Mouse (Mus musculus) ovary, postnatal 10 days (tissue): ENCODE measurements around the gene Pacs2.

ENCODE experiments used
- DNase-seq: peaks from one replicate; pipeline ENCODE4 v3.0.0; 2022; ENCODE audit warnings: low spot score

Gene Pacs2

DNA sequence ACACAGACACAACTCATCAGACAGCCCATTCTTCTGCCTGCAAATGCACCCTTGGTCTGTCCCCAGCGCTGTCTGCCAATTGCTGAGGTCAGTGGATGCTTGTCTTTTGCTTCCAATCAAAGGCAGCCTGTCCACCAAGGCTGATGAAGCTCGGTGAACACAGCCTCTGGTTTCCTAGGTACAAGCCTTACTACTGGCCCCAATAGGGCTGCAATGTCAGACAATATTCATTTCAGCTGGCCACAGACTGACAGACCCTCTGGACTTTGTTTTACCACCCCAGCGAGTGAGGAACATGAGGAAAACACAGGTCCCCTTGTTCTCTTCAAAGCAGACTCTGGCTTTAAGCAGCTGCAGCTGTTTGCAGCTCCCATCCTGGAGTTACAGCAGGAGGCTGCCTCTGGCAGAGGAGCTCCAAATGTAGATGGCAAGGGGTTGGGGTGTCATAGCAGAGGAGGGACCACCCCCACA lies 1.3 kb upstream of the Pacs2 start:
- DNase-seq, result no peak

DNA sequence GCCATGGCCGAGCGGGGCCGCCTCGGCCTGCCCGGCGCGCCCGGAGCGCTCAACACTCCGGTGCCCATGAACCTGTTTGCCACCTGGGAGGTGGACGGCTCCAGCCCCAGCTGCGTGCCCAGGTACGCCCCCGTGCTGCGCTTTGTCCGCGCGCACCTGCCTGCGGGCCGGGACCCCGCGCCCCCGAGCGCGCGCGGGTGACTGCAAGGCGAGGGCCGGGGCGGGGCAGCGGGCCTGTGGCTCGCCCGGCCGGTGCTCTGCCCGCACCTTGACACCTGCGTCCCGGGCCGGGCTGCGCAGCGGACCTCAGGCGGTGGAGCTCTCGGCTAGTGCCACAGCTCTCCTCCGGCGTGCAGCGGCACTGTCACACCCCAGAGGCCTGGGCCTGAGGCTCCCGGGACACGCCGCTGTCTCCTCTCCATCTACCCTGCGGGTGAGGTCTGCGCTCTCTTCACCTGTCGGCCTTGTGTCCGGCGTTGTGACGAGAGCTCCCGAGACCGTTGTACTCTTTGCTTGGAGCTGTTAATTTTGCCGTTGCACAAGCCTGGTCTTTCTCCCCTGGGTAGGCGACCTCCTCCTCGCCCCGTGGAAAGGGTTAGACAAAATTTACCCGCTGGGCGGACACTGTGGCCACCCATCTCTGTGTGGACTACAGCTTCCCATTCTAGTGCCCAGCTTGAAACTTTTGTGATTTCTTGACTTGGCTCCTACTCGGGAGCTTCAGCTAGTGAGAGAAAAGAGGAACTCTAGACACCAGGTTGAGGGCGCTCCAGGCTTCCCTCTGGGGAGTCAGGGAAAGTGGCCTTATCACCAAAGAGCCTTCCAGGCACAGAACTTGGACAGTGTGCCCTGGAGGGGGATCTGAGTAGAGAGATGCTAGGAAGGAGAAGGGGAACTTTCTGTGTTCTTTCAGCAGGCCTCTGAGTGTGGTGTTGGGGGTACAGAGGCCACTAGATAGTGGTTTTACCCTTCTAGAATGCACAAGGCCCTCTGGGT lies 551 bp downstream of the Pacs2 start:
- peak; percentile 27 for DNase-seq

DNA sequence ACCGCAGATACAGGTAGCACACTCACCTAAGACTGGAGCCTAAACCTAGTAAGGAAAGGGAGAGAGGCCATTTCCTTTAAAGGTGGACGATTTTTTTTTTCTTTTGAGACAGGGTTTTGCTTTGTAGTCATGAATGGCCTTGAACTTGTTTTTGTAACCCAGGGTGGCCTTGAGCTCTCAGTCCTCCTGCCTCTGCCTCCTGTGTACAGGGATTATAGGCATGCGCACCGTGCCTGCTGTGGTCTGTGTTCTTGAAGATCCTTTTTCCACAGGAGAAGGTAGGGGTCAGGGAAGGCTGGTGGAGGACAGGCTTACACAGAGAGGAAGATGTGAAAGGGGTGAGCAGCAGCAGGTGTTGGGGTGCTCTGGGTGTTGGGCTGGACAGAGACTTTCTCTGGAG lies 1.6 kb downstream of the Pacs2 start:
- no peak for DNase-seq

DNA sequence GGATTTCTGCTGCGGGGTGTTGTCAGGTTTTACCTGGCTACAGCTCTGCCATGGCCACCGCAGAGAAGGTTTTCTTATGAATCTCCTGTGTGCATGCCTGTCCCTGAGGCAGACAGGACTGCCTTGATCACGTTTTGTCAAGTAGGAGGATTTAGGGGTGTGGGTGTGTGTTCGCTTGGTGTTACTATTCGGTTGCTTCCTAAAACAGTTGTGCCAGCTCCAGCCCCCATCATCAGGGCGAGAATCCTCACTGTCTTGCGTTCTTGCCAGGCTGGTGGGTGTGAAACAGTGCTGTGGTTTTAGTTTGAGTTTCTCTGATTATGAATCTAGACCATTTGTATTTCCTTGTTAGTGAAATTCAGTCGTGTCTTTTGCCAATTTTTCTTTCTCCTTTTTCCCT lies 2.7 kb downstream of the Pacs2 start:
- no peak for DNase-seq

DNA sequence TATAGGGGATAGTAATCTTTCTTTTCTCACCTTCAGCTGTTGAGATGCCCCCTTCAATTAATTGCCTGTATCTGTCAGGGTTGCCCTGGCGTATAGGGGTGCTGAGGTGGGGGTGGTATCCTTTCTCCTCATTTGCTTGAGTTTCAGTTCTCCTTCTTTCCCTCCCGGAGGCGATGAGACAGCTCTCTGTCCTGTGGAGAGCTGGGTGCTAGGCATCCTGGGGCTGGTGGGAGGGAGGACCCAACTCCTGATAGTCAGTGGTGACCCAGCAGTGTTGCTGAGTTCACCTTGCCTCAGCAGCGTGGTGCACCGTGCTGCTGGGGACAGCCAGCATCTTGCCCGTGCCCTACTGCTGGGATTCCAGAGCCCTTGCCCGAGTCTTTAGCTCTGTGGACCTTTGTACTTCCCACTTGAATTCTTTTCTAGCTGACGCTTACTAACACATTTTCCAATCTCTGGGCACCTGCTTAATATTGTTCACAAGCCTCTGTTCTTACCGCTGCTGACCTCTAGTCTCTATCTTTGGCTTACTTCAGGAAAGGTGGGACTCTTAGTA lies 3.2 kb downstream of the Pacs2 start:
- DNase-seq, result no peak

- DNase-seq, result no peak
Measured at GRCm38 (mm10) chr12:113018763-113019162, 4.5 kb downstream of the Pacs2 start.

- DNase-seq, result no peak
Measured at GRCm38 (mm10) chr12:113021488-113021887, 7.2 kb downstream of the Pacs2 start.

DNA sequence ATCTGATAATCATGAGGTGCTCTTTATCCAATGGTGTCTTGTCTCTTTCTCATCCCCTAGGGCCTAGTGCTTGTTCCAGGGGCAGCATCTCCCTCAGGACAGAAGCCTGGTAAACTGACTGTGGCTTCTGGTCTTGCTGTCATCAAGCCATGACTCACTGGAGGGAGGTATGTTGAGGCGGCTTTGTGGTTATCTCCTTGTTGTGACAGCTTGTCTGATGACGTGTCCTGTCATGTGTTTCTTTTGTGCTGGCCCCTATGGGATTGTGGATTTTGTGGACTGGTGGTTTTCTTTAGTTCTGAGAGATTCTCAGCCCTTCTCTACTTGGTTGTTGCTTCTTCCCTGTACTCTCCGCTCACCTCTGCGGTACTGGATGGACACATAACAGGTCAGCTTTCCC lies 8.8 kb downstream of the Pacs2 start:
- no peak for DNase-seq

GRCm38 (mm10) chr12:113026557-113026956 lies 12.2 kb downstream of the Pacs2 start:
- DNase-seq, result no peak

DNA sequence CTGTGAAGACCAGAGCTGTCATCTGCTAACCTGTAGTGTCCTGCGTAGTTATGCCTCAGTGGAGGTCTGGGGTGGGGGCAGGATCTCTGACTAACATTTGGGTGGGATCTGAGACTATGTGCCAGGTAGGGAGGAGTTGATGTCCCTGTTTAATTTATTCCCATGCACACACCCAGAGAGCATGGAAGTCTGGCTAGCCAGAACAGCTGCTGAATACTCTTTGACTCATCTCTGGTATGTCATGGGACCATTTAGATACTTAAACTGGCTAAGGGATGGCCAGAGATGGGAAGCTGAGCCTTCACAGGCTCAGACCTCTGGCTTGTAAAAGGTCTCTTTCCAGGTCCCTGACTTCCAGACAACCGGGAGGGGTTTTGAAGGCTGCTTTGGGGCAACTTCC lies 13.2 kb downstream of the Pacs2 start:
- no peak for DNase-seq

DNA sequence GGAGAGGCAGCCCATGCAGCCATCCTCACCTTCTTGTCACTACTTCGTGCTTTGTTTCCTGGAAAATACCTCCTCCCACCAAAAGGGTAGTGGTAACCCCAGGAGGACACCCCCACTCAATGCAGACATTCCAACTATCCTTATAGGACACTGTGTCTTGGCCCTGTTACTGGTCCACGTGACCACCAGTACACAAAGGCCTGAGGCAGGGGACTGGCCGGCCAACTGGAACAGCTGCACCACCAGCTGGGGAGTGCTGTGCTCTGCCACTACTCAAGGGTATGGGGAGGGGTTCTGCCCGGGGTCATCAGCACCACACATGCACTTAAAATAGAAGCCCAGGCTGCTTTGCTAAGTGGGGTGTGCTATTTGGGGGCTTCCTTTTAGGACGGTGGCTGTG lies 13.8 kb downstream of the Pacs2 start:
- DNase-seq, result no peak

DNA sequence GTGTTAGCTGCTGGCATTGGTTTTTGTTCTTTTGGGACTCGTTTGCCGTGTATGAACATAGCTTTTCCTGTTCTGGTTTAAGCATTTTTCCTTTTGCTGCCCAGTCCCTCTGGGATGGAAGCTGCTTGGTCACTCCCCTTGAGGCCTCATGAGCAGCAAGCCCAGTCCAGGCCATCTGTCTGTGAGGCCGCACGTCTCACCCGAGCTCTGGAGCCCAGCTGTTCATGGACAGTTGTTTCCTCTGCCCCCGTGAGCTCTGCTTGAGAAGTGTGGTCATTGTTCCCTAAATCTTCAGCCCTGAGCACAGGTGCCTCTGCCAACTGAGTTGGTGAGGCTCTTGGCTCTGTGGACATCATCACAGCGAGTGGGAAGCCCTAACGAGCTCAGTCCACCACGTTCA lies 14.6 kb downstream of the Pacs2 start:
- no peak for DNase-seq

DNA sequence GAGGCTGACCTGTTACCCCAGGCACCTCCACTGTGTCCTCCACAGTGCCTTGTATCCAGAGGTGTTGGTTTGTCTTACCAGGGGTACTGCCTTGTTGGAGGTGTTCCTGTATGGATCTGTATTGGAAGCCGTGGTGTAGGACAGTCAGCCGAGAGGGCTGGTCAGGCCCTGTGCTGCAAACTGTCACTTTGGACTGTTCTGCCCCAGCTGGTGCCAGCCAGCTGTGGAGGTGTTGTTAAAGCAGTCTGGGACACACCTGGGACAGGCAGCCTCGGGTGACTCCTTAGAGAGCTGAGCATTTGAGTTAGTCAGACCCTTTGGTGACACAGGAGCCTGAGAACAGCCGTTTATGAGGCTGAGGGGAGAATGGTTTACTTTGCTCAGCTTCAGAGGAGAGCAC lies 15.7 kb downstream of the Pacs2 start:
- DNase-seq, result no peak

DNA sequence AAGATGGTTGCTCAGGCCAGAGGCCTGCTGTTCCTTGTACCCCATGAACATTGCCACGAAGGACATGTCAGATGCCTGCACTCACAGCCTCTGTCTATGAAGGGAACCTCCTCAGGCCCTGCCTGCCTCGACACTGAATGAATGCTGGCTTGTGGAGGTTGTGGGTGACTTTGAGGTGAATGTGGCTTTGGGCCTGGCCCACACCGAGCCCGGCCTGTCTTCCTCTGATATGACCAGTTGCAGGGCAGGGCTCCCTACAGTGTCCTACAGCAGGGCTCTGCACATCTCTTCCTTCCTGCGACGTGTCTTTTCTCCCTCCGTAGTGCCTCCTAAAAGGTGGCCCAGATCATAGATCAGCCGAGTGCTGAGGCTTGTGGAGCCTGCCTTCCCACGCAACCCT lies 16.7 kb downstream of the Pacs2 start:
- DNase-seq, result no peak

GRCm38 (mm10) chr12:113031441-113031840 lies 17.1 kb downstream of the Pacs2 start:
- DNase-seq, result no peak

GRCm38 (mm10) chr12:113032296-113033250 lies 18.3 kb downstream of the Pacs2 start:
- no peak for DNase-seq

DNA sequence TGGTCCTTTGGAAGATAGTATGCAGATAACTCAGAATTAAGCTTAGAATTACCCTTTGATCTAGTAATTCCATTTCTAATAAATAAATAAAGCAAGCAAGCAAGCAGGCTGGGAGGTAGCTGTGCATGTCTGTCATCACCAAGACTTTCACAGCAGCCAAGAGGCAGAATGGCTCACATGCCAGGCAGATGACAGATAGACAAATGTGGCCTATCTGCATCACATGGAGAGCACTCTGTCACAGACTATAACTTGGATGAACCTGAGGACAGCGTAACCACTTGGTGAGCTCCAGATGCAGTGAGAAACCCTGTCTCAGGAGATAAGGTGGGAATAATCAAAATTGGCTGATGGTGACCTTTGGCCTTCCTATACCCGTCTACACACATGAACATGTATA lies 20.8 kb downstream of the Pacs2 start:
- no peak for DNase-seq

DNA sequence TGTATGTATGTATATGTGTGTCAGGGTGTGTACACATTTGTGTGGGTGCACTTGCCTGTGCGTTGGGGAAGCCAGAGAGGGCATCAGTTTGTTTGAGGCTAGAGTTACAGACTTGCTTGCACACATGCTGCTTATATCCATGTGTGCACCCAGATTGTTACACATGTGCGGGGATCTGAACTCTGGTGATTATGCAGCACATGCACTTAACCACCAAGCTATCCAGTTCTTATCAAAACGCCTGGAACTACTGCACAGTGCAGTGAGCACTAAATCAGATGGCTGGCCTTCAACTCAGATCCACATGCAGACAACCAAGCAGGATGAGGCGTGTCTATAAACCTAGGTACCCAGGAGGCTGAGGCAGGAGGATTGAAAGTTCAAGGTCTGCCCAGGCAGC lies 22.7 kb downstream of the Pacs2 start:
- DNase-seq, result no peak

- no peak for DNase-seq
Measured at GRCm38 (mm10) chr12:113038414-113038813, 24.1 kb downstream of the Pacs2 start.

- no peak for DNase-seq
Measured at GRCm38 (mm10) chr12:113041481-113042439, 27.5 kb downstream of the Pacs2 start.

- no peak for DNase-seq
Measured at GRCm38 (mm10) chr12:113042543-113042942, 28.2 kb downstream of the Pacs2 start.
